Mouse (Mus musculus) megakaryocyte, embryonic 14.5 days (primary cell): ENCODE data around the gene Carm1. TPM values are rescaled to one million over a fixed set of nuclear protein-coding genes. Genes with fewer than 3 reads are reported as not detected.

ENCODE experiments used
- H3K27me3 ChIP-seq: replicated peaks from 2 replicates; pipeline ENCODE3; 2012; ENCODE audit warnings: inconsistent platforms
- H3K36me3 ChIP-seq: replicated peaks from 2 replicates; pipeline ENCODE3; 2012; ENCODE audit warnings: low read length, inconsistent platforms, mixed read lengths
- H3K4me1 ChIP-seq: 2 replicates; pipeline ENCODE4 v1.6.1; 2012; ENCODE audit warnings: inconsistent platforms
- H3K4me3 ChIP-seq: replicated peaks from 2 replicates; pipeline ENCODE3; 2012; ENCODE audit warnings: moderate library complexity, mild to moderate bottlenecking, inconsistent platforms
- H3K9me3 ChIP-seq: 2 replicates; pipeline ENCODE4 v1.6.1; 2012; ENCODE audit warnings: inconsistent platforms
- FLI1 ChIP-seq: IDR thresholded peaks from 2 replicates; pipeline ENCODE4 v1.6.1; 2012; ENCODE audit warnings: low read length, inconsistent platforms, mixed read lengths
- GATA1 ChIP-seq: IDR thresholded peaks from 3 replicates; pipeline ENCODE4 v1.6.1; 2012; ENCODE audit warnings: mixed read lengths, low read length, inconsistent platforms, borderline replicate concordance
- polyA plus RNA-seq: library from polyadenylated mRNA; stranded (reverse); fragments of >175 nt; gene quantifications from 2 replicates; pipeline ENCODE4 v1.2.3, GENCODE M21; 2012; ENCODE audit warnings: low replicate concordance; ENCODE audit not compliant: insufficient read depth

The Carm1 gene
- polyA plus RNA-seq, 1 experiment = 105 TPM

DNA sequence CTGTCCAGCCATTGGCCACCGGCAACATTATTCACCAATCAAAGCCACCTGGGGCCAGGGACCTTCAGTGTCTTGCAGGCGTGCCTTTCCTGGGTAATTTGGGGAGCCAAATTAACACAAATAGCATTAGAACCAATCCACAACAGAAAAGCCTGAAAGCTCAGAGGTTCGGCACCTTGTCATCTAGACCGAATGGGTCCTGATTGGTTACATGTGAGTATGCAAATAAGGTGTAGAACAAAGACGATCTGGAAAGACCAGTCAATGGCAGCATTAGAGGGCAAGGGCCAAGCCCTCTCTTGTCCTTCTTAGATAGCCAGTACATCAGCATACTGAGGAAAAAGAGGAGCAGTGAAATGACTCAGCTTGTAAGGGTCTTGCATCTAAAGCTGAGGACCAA, 59.2 kb downstream of the Carm1 start:
- H3K27me3 ChIP-seq = no peaks in the 10 kb centered on the region
- H3K4me1 ChIP-seq = peaks cover 48% of the 10 kb centered on the region
- no peaks in the 10 kb centered on the region for H3K9me3 ChIP-seq
- no peaks in the 10 kb centered on the region for H3K36me3 ChIP-seq
- H3K4me3 ChIP-seq = no peak overlapping the region
- no peak for TF ChIP-seq GATA1
- TF ChIP-seq FLI1 = no peak

GRCm38 (mm10) chr9:21606648-21607047, 60.0 kb downstream of the Carm1 start:
- no peaks in the 10 kb centered on the region for H3K9me3 ChIP-seq
- TF ChIP-seq FLI1 (no peak), GATA1 (no peak)

DNA sequence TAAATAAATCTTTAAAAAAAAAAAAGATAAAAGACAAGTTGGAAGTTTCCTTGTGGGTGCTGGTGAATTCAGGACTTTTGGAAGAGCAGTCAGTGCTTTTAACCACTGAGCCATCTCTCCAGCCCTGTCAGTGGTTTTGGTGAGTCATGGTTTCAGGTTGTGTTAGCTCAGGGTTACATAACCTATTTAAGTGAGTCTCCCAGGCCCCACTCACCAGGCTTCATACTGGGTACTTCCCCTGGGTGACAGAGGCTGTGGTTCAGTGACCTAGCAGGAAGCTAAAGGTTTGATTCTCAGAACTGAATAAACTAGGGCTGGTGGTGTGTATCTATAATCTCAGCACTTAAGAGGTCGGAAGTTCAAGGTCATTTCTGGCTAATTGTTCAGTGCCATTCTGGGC, 63.2 kb downstream of the Carm1 start:
- TF ChIP-seq GATA1 = no peak
- no peak for TF ChIP-seq FLI1
- no peak overlapping the region for H3K4me3 ChIP-seq
- no peaks in the 10 kb centered on the region for H3K27me3 ChIP-seq
- H3K36me3 ChIP-seq = no peaks in the 10 kb centered on the region
- H3K9me3 ChIP-seq = no peaks in the 10 kb centered on the region
- H3K4me1 ChIP-seq = peaks cover 48% of the 10 kb centered on the region

More at GRCm38 (mm10) chr9:21606648-21607047, 60.0 kb downstream of the Carm1 start:
- H3K27me3 ChIP-seq = no peaks in the 10 kb centered on the region
- peaks cover 47% of the 10 kb centered on the region for H3K4me1 ChIP-seq
- H3K4me3 ChIP-seq = no peak overlapping the region
- H3K36me3 ChIP-seq = no peaks in the 10 kb centered on the region

- Histone ChIP-seq H3K36me3 (peaks cover 7% of the 10 kb centered on the region), H3K27me3 (no peaks in the 10 kb centered on the region), H3K9me3 (no peaks in the 10 kb centered on the region), H3K4me3 (peak overlapping the region; percentile 93), H3K4me1 (peaks cover 54% of the 10 kb centered on the region)
- no peak for TF ChIP-seq GATA1
- TF ChIP-seq FLI1 = no peak
Measured at GRCm38 (mm10) chr9:21614864-21615616, 68.3 kb downstream of the Carm1 start.

DNA sequence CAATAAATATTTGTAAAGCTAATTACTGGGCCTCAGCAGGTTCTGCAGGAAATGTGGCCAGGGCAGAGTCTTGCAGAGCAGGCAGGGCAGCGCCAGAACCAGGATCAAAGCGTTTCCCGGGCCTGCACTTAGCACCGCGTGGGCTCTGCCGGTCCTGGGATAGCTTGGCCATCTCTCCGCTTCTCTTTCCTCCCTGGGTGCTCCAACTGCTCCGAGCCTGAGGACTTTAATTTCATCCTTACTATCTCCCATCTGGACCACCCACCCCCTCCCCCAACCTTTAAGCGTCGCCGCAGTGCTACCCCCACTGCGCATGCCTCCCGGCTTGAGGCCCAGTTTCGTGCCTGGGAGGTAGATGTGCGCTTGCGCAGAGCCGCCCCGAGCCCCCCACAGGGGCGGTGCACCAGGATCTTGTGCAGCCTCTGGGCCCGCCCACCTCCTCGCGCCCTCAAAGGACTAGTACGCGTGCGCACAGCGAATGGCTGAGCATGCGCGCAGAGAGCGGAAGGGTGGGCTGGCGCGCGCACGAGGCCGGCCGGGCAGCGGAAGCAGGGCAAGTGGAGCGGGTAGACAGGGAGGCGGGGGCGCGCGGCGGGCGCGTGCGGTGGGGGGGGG, 69.0 kb downstream of the Carm1 start, which contains the start of gene Smarca4:
Gene Smarca4 (plus strand): TSS at position 553 of the 615 bp plus-strand sequence.
- peaks cover 51% of the 10 kb centered on the region for H3K4me1 ChIP-seq
- no peaks in the 10 kb centered on the region for H3K27me3 ChIP-seq
- H3K36me3 ChIP-seq = peaks cover 7% of the 10 kb centered on the region
- H3K4me3 ChIP-seq = peak within 1 kb of the TSS; percentile 93
- H3K9me3 ChIP-seq = no peaks in the 10 kb centered on the region
- TF ChIP-seq FLI1 (no peak), GATA1 (no peak)

DNA sequence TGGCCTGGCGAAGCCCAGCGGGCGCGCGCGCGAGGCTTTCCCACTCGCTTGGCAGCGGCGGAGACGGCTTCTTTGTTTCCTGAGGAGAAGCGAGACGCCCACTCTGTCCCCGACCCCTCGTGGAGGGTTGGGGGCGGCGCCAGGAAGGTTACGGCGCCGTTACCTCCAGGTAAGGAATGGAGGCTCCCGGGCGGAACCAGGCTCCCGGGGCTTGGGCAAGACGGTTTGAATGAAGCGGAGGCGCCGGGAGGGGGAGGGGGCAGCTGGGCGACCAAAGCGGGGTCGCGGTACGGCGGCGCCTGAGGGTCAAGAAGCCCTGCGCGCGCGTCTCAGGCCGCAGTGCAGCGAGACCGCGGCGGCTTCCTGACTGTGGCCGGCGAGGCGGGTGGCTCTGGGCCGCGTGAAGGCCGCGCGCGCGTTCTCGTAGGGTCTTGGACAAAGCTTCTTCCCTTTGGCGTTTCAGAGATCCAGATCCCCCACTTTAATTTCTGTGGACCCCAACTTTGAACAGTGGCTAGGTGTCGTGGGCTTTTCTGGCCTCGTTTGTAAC, 69.6 kb downstream of the Carm1 start:
- TF ChIP-seq GATA1 (no peak), FLI1 (no peak)
- Histone ChIP-seq H3K27me3 (no peaks in the 10 kb centered on the region), H3K36me3 (peaks cover 7% of the 10 kb centered on the region), H3K9me3 (no peaks in the 10 kb centered on the region), H3K4me3 (peak overlapping the region; percentile 93), H3K4me1 (peaks cover 56% of the 10 kb centered on the region)

GRCm38 (mm10) chr9:21617066-21617465, 70.4 kb downstream of the Carm1 start:
- H3K4me3 ChIP-seq = peak overlapping the region; percentile 93
- peaks cover 8% of the 10 kb centered on the region for H3K36me3 ChIP-seq
- H3K4me1 ChIP-seq = peaks cover 58% of the 10 kb centered on the region
- TF ChIP-seq GATA1 = no peak
- TF ChIP-seq FLI1 = no peak
- no peaks in the 10 kb centered on the region for H3K27me3 ChIP-seq
- H3K9me3 ChIP-seq = no peaks in the 10 kb centered on the region

DNA sequence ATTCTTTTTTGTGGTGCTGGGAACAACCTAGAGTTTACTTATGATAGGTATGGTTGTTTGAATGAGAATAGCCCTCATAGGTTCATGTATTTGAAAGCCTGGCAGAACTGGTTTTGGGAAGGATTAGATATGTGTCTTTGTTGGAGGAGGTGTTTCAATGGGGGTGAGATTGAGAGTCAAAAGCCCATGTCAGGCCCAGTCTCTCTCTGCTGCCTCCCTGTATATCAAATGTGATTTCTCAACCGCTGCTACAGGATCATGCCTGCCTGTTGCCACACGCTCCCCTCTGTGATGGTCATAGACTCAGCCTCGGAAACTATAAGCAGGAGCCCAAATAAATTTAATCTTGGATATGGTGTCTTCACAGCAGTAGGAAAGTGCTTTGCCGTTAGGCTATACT, 73.5 kb downstream of the Carm1 start:
- Histone ChIP-seq H3K4me1 (peaks cover 45% of the 10 kb centered on the region), H3K36me3 (peaks cover 17% of the 10 kb centered on the region)
- TF ChIP-seq GATA1 = no peak
- no peak for TF ChIP-seq FLI1

DNA sequence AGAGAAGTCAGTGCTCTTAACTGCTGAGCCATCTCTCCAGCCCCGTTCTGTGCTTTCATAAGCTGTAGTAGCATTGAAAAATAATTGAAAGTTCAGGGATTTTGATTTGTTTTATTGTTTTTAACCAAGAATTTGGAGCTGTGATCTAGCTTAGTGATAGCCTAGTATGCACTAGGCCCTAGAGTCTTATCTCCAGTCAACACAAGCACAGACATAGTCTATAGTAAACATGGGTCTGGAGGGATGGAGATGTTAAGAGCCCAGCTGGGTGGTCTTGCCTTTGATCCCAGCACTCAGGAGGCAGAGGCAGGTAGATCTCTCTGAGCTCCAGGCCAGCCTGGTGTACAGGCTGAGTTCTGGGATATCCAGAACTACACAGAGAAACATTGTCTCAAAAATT, 76.0 kb downstream of the Carm1 start:
- Histone ChIP-seq H3K9me3 (no peaks in the 10 kb centered on the region), H3K4me1 (peaks cover 45% of the 10 kb centered on the region), H3K4me3 (no peak overlapping the region), H3K36me3 (peaks cover 27% of the 10 kb centered on the region), H3K27me3 (no peaks in the 10 kb centered on the region)
- TF ChIP-seq FLI1 = no peak
- TF ChIP-seq GATA1 = no peak

More for the DNA sequence above, 73.5 kb downstream of the Carm1 start:
- H3K9me3 ChIP-seq = no peaks in the 10 kb centered on the region
- no peak overlapping the region for H3K4me3 ChIP-seq
- no peaks in the 10 kb centered on the region for H3K27me3 ChIP-seq
